Mouse (Mus musculus) MN1 (cell line): Measurements from ENCODE around the gene Dand5.
"Not testable (repeated sequence)": the region's sequence is repeated elsewhere in the genome, so short reads cannot be mapped to it uniquely, and the experiment has no call there.

ENCODE experiments used
- DNase-seq: peaks from one replicate; pipeline ENCODE4 v3.0.0-alpha.2; 2016; ENCODE audit warnings: low spot score

Gene Dand5

GRCm38 (mm10) chr8:84834866-84835855, 12.5 kb upstream of the Dand5 start:
- DNase-seq: peak; percentile 79

GRCm38 (mm10) chr8:84834002-84834865, 11.6 kb upstream of the Dand5 start:
- DNase-seq: no peak

DNA sequence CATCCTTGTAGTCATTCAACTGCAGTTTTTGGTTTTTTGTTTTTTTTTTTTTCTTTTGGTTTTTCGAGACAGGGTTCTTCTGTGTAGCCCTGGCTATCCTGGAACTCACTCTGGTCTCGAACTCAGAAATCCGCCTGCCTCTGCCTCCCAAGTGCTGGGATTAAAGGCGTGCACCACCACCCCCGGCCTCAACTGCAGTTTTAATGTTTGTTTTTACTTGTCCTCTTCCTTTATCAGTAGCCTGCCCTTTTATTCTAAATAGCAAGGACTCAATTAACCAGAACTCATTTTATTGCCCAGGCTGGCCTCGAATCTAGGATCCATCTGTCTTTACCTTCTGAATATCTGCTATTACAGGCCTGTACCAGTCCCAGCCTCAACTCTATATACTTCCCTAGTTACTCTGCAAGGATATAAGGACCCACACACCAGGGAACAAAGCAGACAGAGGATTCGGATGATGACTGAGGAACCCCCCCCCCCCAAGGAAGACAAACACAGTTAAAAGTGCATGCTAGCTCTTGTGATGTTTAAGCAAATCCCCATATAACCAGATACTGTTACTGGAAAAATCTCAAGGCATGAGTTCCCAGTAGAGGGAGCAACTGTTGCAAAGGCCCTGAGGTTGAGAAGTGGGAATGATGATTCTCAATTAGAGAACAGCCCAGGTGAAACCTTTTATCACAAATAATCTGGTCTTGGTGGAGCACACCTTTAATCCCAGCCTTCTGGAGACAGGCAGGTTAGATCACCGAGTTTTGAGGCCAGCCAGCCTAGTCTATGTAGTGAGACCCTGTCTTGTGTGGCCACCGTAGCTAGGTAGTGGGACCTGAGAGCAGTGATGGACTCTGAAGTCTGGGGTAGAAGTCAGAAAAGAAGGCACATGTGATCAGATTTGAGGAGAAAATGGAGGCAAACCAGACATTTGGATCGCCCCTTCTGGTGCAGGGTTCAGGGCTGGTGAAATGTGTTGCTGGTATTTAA, 10.4 kb upstream of the Dand5 start:
- DNase-seq: no peak

DNA sequence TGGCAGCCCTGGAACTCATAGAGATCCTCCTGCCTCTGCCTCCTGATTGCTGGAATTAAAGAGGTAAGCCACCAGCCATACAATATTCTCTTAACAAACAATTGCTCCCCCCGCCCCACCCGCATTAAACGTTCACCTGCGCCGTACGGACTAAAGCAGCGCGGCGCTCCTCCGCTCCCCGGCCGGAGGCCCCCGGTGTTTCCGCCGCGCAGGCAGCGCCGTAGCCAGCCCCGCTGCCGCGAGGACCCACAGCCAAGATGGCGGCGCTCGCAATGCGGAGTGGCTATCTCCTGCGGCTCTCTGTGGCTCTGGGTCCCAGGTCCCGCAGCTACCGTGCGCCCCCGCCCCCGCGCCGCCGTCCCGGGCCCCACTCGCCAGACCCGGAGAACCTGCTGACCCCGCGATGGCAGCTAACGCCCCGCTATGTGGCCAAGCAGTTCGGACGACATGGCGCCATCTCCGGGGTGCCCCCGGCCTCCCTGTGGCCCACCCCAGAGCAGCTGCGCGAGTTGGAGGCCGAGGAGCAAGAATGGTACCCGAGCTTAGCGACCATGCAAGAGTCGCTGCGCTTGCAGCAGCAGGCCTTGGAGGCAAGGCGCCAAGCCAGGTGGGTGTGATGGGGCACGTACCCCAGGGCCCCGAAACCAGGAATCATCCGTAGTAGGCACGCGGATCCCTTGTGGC, 9.6 kb upstream of the Dand5 start:
- DNase-seq: peak; percentile 86

GRCm38 (mm10) chr8:84831490-84831889, 8.9 kb upstream of the Dand5 start, which contains the start of gene Gadd45gip1:
TSS of gene Gadd45gip1 (plus strand) at chr8:84831522.
- DNase-seq: peak; percentile 92

DNA sequence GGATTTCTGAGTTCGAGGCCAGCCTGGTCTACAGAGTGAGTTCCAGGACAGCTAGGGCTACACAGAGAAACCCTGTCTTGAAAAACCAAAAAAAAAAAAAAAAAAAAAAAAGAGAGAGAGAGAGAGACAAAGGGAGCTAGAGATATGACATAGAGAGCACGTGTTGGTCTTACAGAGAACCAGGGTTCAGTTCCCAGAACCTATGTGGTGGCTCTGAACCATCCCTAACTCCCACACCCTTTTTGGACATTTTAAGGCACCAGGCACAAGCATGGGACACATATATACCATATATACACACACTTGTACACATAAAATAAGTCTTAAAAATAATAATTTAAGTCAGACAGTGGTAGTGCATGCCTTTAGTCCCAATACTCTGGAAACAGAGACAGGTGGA, 3.9 kb upstream of the Dand5 start:
- not testable (repeated sequence) for DNase-seq

- DNase-seq: no peak
These were observed 3.0 kb upstream of the Dand5 start for GRCm38 (mm10) chr8:84825636-84826035.

DNA sequence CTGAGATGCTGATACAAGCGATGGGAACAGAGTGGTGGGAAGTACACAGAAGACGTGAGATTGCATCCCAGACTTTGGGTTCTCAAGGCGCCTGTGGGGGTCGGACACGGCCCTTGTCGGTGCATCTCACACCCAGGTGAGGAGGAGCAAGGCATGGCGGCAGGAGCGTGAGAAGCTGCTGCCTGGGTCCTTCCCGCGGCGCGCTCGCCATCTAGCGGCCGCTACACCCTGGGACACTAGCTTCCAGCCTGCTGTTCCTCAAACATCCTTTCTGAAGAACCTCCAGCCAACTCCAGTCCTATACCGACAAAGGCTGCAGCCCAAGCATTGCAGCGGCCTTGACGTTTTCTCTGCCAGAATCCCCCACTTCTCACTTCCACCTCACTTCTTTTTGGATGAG, 1.0 kb upstream of the Dand5 start:
- DNase-seq: peak; percentile 90

DNA sequence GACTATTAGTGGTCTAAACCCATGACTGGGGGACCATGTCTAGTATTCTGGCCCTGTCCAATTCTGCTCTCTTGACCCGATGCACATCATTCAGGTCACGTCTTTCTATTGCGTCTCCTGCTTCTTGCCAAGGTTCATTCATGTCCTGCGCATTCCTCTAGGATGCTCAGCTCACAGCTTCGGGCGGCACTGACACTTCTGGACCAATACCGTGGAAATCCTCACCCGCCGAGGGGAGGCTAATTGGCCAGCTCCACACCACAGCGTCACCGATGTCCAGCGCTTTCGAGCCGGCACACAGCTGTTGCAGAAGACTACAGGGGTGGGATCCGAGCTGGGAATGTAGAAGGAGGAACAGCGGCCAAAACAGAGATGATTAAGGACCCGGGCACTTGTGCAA, 6.5 kb downstream of the Dand5 start:
- DNase-seq: no peak

GRCm38 (mm10) chr8:84815547-84815946, 7.1 kb downstream of the Dand5 start:
- DNase-seq: peak; percentile 97

- peak; percentile 80 for DNase-seq
These were observed 7.8 kb downstream of the Dand5 start for GRCm38 (mm10) chr8:84814555-84815441.

DNA sequence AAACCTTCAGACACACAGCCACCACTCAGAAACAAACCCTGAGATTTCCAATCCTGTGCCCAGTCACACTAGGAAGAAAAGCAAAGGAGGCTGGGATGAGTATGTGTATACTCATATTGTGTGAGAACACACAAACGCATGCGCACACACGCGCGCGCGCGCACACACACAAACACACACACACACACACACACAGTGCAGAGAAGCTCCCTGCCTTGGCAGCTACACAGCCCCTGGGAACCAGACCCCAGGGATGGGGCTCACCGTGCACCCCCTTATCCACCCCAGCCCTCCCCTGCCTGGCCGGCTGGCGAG, 8.4 kb downstream of the Dand5 start:
- DNase-seq: no peak

GRCm38 (mm10) chr8:84813830-84814229, 8.8 kb downstream of the Dand5 start:
- DNase-seq: no peak

GRCm38 (mm10) chr8:84813059-84813458, 9.6 kb downstream of the Dand5 start:
- peak; percentile 86 for DNase-seq

DNA sequence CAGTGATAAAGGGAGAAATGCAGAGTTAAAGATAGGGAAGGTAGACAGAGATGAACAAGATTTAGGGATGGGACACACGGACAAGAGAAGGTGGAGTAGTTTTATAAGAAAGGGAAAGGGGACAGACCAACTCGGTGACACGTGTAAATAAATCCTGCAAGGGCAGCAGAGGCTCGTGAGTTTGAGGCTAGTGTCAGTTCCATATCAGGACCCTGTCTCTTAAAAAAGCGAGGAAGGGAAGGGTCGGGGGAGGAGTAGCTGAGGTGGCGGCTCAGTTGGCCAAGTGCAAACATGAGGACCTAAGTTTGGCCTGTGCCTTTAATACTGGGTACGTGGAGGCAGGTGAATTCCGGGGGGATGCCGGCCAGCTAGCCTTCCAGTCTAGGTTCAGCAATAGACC, 11.3 kb downstream of the Dand5 start:
- DNase-seq: no peak

GRCm38 (mm10) chr8:84810896-84811295, 11.7 kb downstream of the Dand5 start:
- peak; percentile 94 for DNase-seq

GRCm38 (mm10) chr8:84809941-84810280, 12.7 kb downstream of the Dand5 start:
- DNase-seq: no peak

- no peak for DNase-seq
These were observed 13.3 kb downstream of the Dand5 start for GRCm38 (mm10) chr8:84809109-84809940.

DNA sequence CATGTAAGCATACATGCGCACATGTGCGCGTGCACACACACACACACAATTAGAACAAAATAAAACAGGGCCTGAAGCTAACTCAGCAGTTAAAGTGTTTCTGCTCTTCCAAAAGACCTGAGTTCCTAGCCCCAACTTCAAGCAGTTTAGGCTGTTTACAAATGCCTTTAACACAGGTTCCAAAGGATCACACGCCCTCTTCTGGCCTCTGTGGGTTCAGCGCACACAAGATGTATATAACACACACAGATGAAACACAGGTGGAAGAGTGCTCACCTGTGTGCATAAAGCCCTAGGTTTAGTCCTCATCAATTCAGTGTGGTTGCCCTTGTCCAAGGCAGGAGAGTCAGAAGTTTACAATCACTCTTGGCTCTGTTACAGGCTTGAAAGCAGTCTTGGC, 16.6 kb downstream of the Dand5 start:
- DNase-seq: no peak
